Mouse (Mus musculus) c-Kit-positive CD71-positive TER-119-negative erythroid progenitor cells, embryonic 14.5 days (primary cell): ENCODE results near the gene Ints3.

ENCODE experiments used
- DNase-seq: peaks from one replicate; pipeline ENCODE4 v3.0.0-alpha.2; 2013; ENCODE audit warnings: low read depth

Gene Ints3

GRCm38 (mm10) chr3:90391004-90391403 lies 42.4 kb downstream of the Ints3 start:
- no peak for DNase-seq

- no peak for DNase-seq
These were observed 43.6 kb downstream of the Ints3 start, which contains the start of gene Slc27a3 for GRCm38 (mm10) chr3:90389511-90390490. Gene Slc27a3 (minus strand): TSS chr3:90389938.

- DNase-seq: no peak
These were observed 44.5 kb downstream of the Ints3 start for GRCm38 (mm10) chr3:90388726-90389510.

GRCm38 (mm10) chr3:90388192-90388591 lies 45.2 kb downstream of the Ints3 start:
- no peak for DNase-seq

GRCm38 (mm10) chr3:90387483-90387882 lies 45.9 kb downstream of the Ints3 start:
- DNase-seq: no peak

- no peak for DNase-seq
These were observed 46.6 kb downstream of the Ints3 start for GRCm38 (mm10) chr3:90386817-90387216.

- DNase-seq: no peak
These were observed 48.5 kb downstream of the Ints3 start for GRCm38 (mm10) chr3:90384851-90385375.

- DNase-seq: no peak
These were observed 49.7 kb downstream of the Ints3 start for GRCm38 (mm10) chr3:90383690-90384089.

- no peak for DNase-seq
These were observed 51.7 kb downstream of the Ints3 start for GRCm38 (mm10) chr3:90381727-90382126.

GRCm38 (mm10) chr3:90378496-90378895 lies 54.9 kb downstream of the Ints3 start:
- no peak for DNase-seq

GRCm38 (mm10) chr3:90376247-90376585 lies 57.2 kb downstream of the Ints3 start:
- no peak for DNase-seq

GRCm38 (mm10) chr3:90375562-90376246 lies 57.7 kb downstream of the Ints3 start:
- DNase-seq: no peak

GRCm38 (mm10) chr3:90374368-90374767 lies 59.1 kb downstream of the Ints3 start:
- no peak for DNase-seq

GRCm38 (mm10) chr3:90373432-90374028 lies 59.9 kb downstream of the Ints3 start:
- peak; percentile 77 for DNase-seq

GRCm38 (mm10) chr3:90372817-90373216 lies 60.6 kb downstream of the Ints3 start:
- DNase-seq: no peak

GRCm38 (mm10) chr3:90371857-90372256 lies 61.6 kb downstream of the Ints3 start:
- DNase-seq: no peak

- no peak for DNase-seq
These were observed 64.4 kb downstream of the Ints3 start for GRCm38 (mm10) chr3:90369041-90369440.

GRCm38 (mm10) chr3:90367001-90367632 lies 66.3 kb downstream of the Ints3 start:
- DNase-seq: no peak

GRCm38 (mm10) chr3:90362346-90362745 lies 71.1 kb downstream of the Ints3 start:
- no peak for DNase-seq

GRCm38 (mm10) chr3:90361476-90361875 lies 71.9 kb downstream of the Ints3 start:
- DNase-seq: no peak

- DNase-seq: no peak
These were observed 74.2 kb downstream of the Ints3 start for GRCm38 (mm10) chr3:90359230-90359629.
